14 mouse cellular contexts compared by ENCODE assay signal in the genomic region with DNA sequence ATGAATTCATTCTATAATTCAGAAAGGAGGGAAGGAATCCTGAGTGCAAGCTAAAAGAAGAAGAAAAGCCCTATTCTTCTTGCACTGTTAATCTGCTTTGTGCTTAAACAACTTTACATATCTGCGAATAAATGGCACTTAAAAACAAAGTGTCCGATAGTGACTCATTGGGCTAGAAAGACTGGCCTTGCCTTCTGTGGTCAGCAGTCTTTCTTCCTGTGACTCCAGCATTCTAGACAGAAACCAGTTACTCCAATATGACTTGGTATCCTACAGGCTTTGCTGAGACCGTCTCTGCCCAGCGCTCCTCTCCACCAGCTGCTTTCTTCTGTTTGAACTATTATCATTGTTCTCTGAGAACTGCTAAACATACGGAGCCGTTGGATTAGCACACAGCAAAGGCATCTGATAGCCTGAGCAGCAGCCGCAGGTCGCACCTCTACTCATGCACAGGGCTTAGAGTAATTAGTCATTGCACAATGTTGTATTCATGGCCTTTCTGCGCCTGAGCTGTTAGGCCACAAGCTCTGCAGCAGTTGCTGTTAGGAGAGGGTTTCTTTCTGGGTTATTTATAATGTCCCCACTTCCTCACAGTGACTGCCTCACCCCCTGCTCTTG. TPM values are rescaled to one million over a fixed set of nuclear protein-coding genes. Genes with fewer than 3 reads are reported as not detected.
A peak's percentile ranks its signal among the peaks of the same experiment; 100 is the strongest.
DNase-seq lines count a peak whose midpoint lies in the region; ATAC-seq and TF ChIP-seq lines count a peak whose summit lies in the region.
"Had no signal": no experiment of that assay in that cellular context is flagged by ENCODE, and none has a peak within 500 bp of the region (broad histone marks: within the 10 kb centered on the region; RNA-seq: fewer than 3 reads in every experiment).

No protein-coding gene starts in this region.

- no peak for TF ChIP-seq EP300 in heart, postnatal 0 days (IDR thresholded peaks at IDR 0.05; ENCODE audit: low read depth)

- no peak overlapping the region for H3K4me3 ChIP-seq in heart, postnatal 0 days (ENCODE audit: low read depth, low read length)
- no peak overlapping the region for H3K4me3 ChIP-seq in liver, embryonic 11.5 days (ENCODE audit: low read depth, low read length)
- H3K4me3 ChIP-seq: forebrain, embryonic 15.5 days; hindbrain, embryonic 12.5 days; layer of hippocampus, adult 2 months; limb, embryonic 13.5 days had no signal

- WGBS in heart, postnatal 0 days = 33% methylated on average over 9 of the region's 9 CpGs
- WGBS in liver, embryonic 11.5 days = 48% methylated on average over 9 of the region's 9 CpGs

- H3K36me3 ChIP-seq in heart, postnatal 0 days (replicated peaks; ENCODE audit: control insufficient read depth, insufficient read depth, low read length) = no peaks in the 10 kb centered on the region; the same call in 1 of the 2 replicates
- no peaks in the 10 kb centered on the region for H3K36me3 ChIP-seq in liver, embryonic 11.5 days (ENCODE audit: control insufficient read depth, insufficient read depth, low read length)
- H3K36me3 ChIP-seq: forebrain, embryonic 15.5 days had no signal

- no peak overlapping the region for H3K4me2 ChIP-seq in heart, postnatal 0 days (ENCODE audit: low read depth, low read length)
- no peak overlapping the region for H3K4me2 ChIP-seq in liver, embryonic 11.5 days
- H3K4me2 ChIP-seq: forebrain, embryonic 15.5 days; hindbrain, embryonic 12.5 days; limb, embryonic 13.5 days had no signal

- H3K4me1 ChIP-seq in heart, postnatal 0 days (ENCODE audit: control insufficient read depth, insufficient read depth) = peaks cover 20% of the 10 kb centered on the region
- peaks cover 4% of the 10 kb centered on the region; the same call in 1 of the 2 replicates for H3K4me1 ChIP-seq in liver, embryonic 11.5 days (replicated peaks; ENCODE audit: control insufficient read depth, insufficient read depth, low read length)
- H3K4me1 ChIP-seq: forebrain, embryonic 15.5 days; limb, embryonic 13.5 days had no signal

- H3K27me3 ChIP-seq in heart, postnatal 0 days (ENCODE audit: control insufficient read depth, insufficient read depth, low read length) = no peaks in the 10 kb centered on the region
- no peaks in the 10 kb centered on the region for H3K27me3 ChIP-seq in liver, embryonic 11.5 days (replicated peaks; ENCODE audit: control insufficient read depth, insufficient read depth, low read length)
- H3K27me3 ChIP-seq: forebrain, embryonic 15.5 days; hindbrain, embryonic 12.5 days; limb, embryonic 13.5 days had no signal

- no peaks in the 10 kb centered on the region for H3K9me3 ChIP-seq in heart, postnatal 0 days (replicated peaks; ENCODE audit: control insufficient read depth, low read length)
- no peaks in the 10 kb centered on the region for H3K9me3 ChIP-seq in liver, embryonic 11.5 days (ENCODE audit: control insufficient read depth, low read length)
- H3K9me3 ChIP-seq: forebrain, embryonic 15.5 days; hindbrain, embryonic 12.5 days; limb, embryonic 13.5 days had no signal

- no peak for DNase-seq in heart, postnatal 0 days (ENCODE audit: low spot score)
- no peak for DNase-seq in heart, postnatal 36 days
- DNase-seq in NIH3T3 (ENCODE audit: low read depth) = peak; percentile 58
- DNase-seq in liver, embryonic 11.5 days (ENCODE audit: low spot score) = no peak
- peak; percentile 7 for DNase-seq in retina, embryonic 14.5 days (ENCODE audit: low spot score)
- no peak for DNase-seq in spleen, adult 18-20 months
- DNase-seq in T-cell, adult 2 months (ENCODE audit: low spot score) = no peak
- DNase-seq in neural tube, embryonic 10.5 days (ENCODE audit: extremely low spot score, low spot score) = no peak
- DNase-seq: cerebellum, postnatal 25 days; thymus, postnatal 4 days had no signal

- H3K9ac ChIP-seq in heart, postnatal 0 days (replicated peaks; ENCODE audit: low read depth, low read length) = 0 out of 2 replicates have a peak overlapping the region, but pooled peaks have one; percentile 30
- peak overlapping the region; percentile 9; the same call in 1 of the 2 replicates for H3K9ac ChIP-seq in liver, embryonic 11.5 days (ENCODE audit: low read depth, low read length)
- H3K9ac ChIP-seq: forebrain, embryonic 15.5 days; hindbrain, embryonic 12.5 days; limb, embryonic 13.5 days had no signal

- TF ChIP-seq CTCF in heart, postnatal 0 days (IDR thresholded peaks at IDR 0.05; ENCODE audit: low read depth) = no peak

- intact Hi-C loops in heart, postnatal 36 days (cut with DNase I) = no loop called here

- peak overlapping the region; percentile 28; the same call in 1 of the 2 replicates for H3K27ac ChIP-seq in heart, postnatal 0 days (ENCODE audit: low read depth)
- H3K27ac ChIP-seq in liver, embryonic 11.5 days (ENCODE audit: low read depth, low read length) = peak overlapping the region; percentile 15; the same call in 1 of the 2 replicates
- H3K27ac ChIP-seq: forebrain, embryonic 15.5 days; hindbrain, embryonic 12.5 days; layer of hippocampus, adult 2 months; limb, embryonic 13.5 days had no signal

- ATAC-seq in heart, postnatal 0 days (ENCODE audit: insufficient read depth, low read depth) = peak; percentile 35
- 0 out of 2 replicates have a peak, but pooled peaks have one; percentile 20 for ATAC-seq in liver, embryonic 11.5 days (replicated peaks; ENCODE audit: low FRiP score)
- ATAC-seq: forebrain, embryonic 15.5 days had no signal

RNA-seq across cellular contexts. Expression of gene Mrpl33, which starts 40.0 kb away (rescaled TPM):
- total RNA-seq in heart, postnatal 0 days (2014; rRNA removed; ENCODE audit: low replicate concordance) = 272 and 275 TPM in 2 replicates
- polyA plus RNA-seq in heart, postnatal 0 days (2015; fragmentation: Nextera tagmentation; extraction: Ambion mirVana) = 627 and 634 TPM in 2 replicates
- total RNA-seq in heart, postnatal 36 days (2021) = 100 to 1,000 TPM; 314 to 335 TPM
- polyA plus RNA-seq in liver, embryonic 11.5 days (2014; fragmentation: Nextera tagmentation; extraction: Ambion mirVana) = 277 and 300 TPM in 2 replicates

Comparison
In these comparisons a context has a peak if more than half of its experiments do, and no peak if none do; other contexts are left out.
1. DNase-seq: peak in NIH3T3 (single experiment) and retina, embryonic 14.5 days (single experiment); none in heart, postnatal 0 days (single experiment), heart, postnatal 36 days (0 of 2), liver, embryonic 11.5 days (single experiment), spleen, adult 18-20 months (0 of 2), T-cell, adult 2 months (single experiment) and neural tube, embryonic 10.5 days (single experiment).